Mouse (Mus musculus) ovary, postnatal 14 days (tissue): ENCODE results near the gene Fbln1.
A peak's percentile ranks its signal among the peaks of the same experiment; 100 is the strongest.

Experiments used
- DNase-seq: peaks from one replicate; pipeline ENCODE4 v3.0.0; 2022; ENCODE audit warnings: low spot score

Gene Fbln1

DNA sequence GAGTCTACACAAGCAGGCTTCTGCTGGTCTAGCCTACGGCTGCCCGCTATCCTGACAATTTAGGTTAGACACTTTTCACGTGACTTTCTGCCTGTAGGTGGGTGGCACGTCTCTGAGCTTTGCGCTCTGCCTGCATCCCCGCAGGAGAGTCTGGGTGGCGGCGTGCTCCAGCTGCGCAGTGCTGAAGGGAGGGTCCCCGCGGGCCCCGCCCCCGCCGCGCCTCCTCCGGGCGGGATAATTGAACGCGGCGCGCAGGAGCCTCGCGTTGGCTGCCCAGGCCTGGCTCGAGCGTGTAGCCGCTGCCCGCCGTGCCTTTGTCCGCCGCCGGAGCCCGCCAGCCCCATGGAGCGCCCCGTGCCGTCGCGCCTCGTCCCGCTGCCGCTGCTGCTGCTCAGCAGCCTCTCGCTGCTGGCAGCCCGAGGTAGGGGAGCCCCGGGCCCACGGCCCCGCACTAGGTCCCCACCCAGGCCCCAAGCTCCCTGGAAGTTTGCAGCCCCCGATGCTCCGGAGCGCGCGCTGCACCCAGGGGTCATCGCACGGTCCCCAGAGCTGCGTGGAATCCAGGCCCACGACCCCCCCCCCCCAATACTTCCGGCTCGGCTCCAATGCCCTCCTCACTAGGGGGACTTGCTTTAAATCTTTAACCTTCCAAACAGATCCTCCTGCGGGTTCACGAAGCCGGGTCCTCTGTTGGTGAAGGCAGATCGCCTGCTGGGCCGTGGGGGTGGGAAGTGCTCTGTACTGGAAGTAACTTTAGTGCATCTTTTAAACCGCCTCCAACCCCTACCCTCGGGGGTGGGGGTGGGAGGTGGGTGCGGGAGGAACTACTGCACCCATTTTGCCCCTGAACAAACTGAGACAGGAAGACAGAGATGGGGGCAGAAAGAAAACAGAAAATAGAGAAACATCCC lies at the start of gene Fbln1:
Gene Fbln1, plus strand, starts transcription at position 158 of the 911 bp plus-strand sequence.
- DNase-seq = peak; percentile 76

GRCm38 (mm10) chr15:85156198-85156597 lies 49.6 kb upstream of the Fbln1 start:
- no peak for DNase-seq

- no peak for DNase-seq
Observed at GRCm38 (mm10) chr15:85161416-85161815, 44.3 kb upstream of the Fbln1 start.

DNA sequence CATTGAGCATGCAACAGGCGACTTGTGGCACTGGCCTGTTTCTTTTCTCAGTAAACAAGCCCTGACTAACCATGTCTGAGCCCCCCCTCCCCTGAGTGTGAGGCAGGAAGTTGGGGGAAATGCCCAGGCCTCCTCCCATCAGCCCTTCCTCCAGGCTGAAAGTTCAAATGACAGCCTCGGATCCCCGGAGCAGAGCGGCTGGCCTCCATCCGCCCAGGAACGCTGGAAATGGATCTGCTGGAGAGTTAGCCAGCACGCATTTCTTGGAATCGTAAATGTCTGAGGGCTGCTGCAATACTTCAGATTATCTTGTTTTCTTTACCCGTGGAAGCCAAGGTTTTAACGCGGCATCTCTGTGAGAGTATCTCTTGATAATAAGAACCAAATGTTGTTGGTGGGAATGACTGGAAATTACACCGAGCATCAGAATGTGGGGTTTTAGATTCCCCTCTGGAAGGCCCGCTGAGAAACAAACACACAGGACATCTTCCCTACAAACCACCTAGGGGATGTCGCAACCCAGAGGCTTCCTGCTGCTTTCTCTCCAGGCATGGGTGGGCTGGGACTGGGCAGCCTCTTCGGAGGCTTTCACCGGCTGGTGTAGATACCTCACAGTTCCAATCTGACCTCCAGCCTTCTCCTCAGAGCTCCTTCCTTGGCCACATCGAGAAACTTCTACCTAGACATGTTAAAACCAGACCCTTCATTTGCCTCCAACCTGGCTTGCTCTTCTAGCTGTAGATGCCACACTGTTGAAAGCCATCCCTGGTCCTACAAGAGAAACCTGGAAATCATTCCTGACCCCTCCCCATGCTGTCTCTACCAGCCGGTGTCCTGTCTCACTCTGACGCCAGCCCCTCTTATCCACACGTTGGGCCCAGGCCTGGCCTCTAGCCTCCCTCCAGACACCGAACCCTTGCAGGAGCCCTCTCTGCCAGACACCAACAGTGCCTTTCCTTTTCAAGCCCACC lies 42.8 kb upstream of the Fbln1 start:
- peak; percentile 42 for DNase-seq

DNA sequence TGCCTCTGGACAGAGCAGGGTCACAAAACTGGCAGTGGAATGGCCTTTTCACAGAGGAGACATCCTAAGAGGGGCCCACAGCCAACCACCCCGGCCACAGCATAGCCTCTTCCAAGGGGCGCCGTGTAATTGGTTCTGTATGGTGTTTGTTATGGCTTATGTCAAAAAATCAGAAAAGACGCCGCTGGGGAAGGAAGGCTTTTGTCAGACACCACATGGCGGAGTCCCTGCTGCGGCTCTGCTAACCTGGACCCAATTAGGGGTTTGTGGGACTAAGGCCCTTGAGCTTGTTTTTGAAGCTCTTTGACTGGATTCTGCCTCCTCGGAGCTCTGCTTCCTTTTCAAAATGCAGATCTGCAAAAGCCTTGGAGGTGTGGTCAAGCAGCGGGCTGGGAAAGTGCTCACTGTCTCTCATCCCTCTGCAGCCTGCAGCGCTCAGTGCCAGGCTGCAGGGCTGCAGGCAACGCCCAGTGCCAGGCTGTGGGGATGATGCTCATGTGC lies 39.3 kb upstream of the Fbln1 start:
- no peak for DNase-seq

DNA sequence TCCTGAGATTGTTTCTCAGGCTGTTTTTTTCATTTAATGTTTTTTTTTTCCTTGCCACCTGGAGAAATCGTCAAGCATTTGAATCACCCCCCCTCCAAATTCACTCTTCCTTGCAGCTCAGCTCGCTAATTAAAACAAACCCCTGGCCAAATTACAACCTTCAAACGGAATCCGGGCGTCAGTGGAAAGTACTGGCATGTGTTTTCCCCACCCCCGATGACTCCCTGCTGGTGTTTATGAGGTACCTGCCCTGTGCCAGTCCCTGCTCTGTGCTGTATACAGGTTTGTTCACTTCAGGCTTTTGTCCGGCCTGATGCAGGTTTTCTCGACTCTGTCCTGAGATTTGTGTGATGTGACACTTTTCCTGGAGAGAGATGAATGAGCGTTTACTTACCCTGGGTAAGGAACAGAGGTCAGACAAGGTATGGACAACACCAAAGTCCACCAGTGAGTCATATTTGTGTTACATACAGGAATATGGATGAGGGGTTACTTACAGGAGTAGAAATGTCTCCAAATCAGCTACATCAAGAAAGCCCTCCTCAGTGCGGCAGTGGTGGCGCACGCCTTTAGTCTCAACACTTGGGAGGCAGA lies 38.6 kb upstream of the Fbln1 start:
- no peak for DNase-seq

GRCm38 (mm10) chr15:85172054-85172453 lies 33.7 kb upstream of the Fbln1 start:
- no peak for DNase-seq

GRCm38 (mm10) chr15:85173425-85173824 lies 32.3 kb upstream of the Fbln1 start:
- no peak for DNase-seq

- DNase-seq = no peak
Observed at GRCm38 (mm10) chr15:85174060-85174459, 31.7 kb upstream of the Fbln1 start.

DNA sequence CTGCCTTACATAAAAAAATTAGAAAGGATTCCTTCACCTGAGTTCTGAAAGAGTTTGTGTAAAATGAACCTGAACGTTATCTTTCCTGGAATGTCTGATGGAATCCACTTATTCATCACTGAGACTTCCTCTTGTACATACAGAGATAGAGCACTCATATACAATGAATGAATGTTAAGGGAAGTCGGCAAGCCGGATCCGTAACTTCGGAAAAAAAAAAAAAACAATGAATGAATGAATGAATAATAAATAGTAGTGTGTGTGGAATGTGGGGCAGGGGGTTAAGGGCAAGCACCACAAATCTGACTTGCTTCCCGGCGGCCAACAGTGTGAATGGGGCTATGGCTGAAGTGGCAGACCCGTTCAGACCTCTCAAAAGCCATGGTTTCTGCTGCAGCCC lies 28.2 kb upstream of the Fbln1 start:
- DNase-seq = no peak

GRCm38 (mm10) chr15:85178172-85178571 lies 27.6 kb upstream of the Fbln1 start:
- no peak for DNase-seq

GRCm38 (mm10) chr15:85179528-85180180 lies 26.1 kb upstream of the Fbln1 start:
- no peak for DNase-seq

DNA sequence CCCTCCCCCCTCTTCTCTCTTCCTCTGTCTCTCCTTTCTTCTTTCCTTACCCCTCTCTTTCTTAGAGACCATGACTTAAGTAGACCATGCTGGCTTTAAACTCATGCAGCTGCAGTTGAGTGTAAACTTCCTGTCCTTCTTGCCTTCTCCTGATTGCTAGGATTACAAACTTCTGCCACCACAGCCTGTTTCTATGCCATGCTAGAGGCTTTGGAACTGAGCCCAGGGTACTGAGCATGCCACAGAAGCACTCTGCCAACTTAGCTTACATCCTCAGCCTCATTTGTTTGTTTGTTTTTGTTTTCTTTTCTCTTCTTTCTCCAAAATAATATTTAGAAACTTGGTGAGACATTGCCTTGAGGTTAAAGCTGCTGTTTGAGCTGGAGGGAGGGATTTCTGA lies 25.4 kb upstream of the Fbln1 start:
- no peak for DNase-seq

DNA sequence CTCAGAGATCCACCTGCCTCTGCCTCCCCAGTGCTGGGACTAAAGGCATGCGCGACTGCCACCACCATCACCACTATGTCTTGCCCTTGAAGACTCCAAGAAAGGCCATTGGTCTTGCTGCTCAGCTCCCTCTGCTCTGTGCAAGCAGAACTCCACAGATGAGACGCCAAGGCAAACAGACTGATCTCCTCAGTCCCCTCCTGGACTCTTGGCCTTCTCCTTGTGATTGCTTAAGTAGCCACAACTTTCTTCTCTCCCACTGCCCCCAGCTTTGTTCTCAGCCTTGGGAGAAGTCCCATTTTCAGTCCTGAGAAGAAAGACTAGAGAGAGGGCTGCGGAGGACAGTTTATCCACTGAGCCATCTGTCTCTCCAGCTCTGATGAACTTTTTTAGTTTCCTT lies 23.7 kb upstream of the Fbln1 start:
- DNase-seq = no peak

DNA sequence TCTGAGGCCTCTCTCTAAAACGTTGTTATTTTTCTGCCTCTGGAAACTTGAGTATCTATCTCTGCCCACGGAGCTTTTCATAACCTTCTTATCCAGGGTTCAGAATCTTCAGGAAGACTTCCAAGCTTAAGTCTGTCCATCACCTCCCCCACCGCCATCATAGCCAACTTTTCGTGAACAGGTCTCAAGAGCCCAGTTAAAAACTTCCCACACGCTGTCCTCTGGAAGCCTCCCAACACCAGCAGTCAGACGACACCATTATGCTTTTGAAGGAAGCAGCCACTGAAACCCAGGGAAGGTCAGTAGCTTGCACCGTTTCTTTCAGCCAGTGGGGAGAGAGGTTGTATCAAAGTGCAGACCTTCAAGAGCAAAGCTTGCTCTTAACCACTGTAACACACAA lies 18.8 kb upstream of the Fbln1 start:
- DNase-seq = no peak

- no peak for DNase-seq
Observed at GRCm38 (mm10) chr15:85188167-85188778, 17.5 kb upstream of the Fbln1 start.

DNA sequence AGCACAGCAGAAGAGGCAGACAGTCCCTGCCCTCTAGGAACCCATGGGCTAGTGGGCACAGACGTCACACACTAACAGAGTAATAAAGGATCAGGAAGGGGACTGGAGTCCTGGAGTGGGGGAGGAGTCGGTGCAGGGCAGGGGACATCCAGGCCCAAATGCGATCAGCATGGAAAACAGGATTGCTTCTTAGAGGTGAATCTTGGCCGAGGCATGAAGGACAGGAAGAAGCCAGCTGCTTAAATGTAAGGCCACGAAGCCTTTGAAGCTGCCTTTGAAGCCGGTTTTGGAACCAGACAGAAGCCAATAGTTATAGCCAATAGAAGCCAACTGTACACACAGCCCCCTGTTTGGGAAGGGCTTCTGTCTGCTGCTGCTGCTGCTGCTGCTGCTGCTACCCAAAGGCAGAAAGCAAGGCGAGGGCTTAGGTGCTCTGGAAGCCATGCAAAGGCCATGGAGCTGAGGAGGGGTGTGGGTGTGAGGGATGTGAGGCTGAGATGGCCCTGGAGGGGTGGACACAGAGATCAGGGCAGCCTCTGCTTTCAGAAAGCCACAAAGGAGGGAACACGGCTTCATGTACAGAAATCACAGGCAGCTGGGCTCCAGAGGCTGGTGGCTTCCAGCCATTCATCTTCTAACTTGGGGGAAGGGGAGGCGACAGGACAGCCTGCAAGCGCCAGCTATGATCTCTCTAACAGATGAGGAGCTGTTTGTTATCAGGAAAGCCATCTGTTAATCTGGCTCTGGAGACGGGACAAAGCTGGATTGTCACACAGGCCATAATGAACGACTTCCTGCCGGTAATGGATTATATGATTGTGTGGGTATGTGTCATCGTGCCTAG lies 5.1 kb upstream of the Fbln1 start:
- no peak for DNase-seq

GRCm38 (mm10) chr15:85202199-85202598 lies 3.5 kb upstream of the Fbln1 start:
- no peak for DNase-seq

GRCm38 (mm10) chr15:85202787-85203186 lies 3.0 kb upstream of the Fbln1 start:
- no peak for DNase-seq

DNA sequence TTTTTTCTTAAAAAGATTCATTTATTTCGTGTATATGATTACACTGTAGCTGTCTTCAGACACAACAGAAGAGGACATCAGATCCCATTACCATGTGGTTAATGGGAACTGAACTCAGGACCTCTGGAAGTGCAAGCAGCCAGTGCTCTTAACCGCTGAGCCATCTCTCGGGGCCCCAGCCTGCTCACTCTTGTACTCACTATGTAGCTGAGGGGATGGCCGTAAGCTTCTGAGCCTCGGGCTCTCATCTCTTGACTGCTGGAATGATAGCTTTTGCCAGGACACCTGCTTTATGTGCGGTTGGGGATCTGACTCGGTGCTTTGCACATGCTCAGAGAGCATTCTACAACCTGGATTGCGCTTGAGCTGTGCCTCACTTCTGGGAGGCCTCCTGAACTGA lies 1.4 kb upstream of the Fbln1 start:
- no peak for DNase-seq
